10 mouse cellular contexts compared by ENCODE assay signal in genomic region chr5:73993538-73993937, GRCm38 (mm10).
A peak's percentile ranks its signal among the peaks of the same experiment; 100 is the strongest.
DNase-seq lines count a peak whose midpoint lies in the region; ATAC-seq lines count a peak whose summit lies in the region.
"Had no signal": no experiment of that assay in that cellular context is flagged by ENCODE, and none has a peak within 500 bp of the region (broad histone marks: within the 10 kb centered on the region; RNA-seq: fewer than 3 reads in every experiment).

No protein-coding gene starts in this region.

- no peaks in the 10 kb centered on the region for H3K9me3 ChIP-seq in forebrain, embryonic 16.5 days (ENCODE audit: control insufficient read depth, low read length)
- no peaks in the 10 kb centered on the region for H3K9me3 ChIP-seq in forebrain, embryonic 11.5 days (ENCODE audit: control insufficient read depth, low read length)
- H3K9me3 ChIP-seq: embryonic facial prominence, embryonic 12.5 days; stomach, embryonic 15.5 days had no signal

- DNase-seq in layer of hippocampus, adult 11-12 months (ENCODE audit: low spot score): peak; percentile 42
- DNase-seq in layer of hippocampus, postnatal 36 days: no peak
- peak; percentile 46 for DNase-seq in R1 (ENCODE audit: low read depth, low spot score)
- DNase-seq in lung, postnatal 25 days (ENCODE audit: low spot score): peak; percentile 55
- no peak for DNase-seq in forebrain, embryonic 11.5 days (ENCODE audit: low spot score)
- DNase-seq in left cerebral cortex, postnatal 36 days (ENCODE audit: low spot score in 2 of 2): no peak

- no peak overlapping the region for H3K9ac ChIP-seq in forebrain, embryonic 16.5 days (replicated peaks; ENCODE audit: low read depth, low read length)
- H3K9ac ChIP-seq in forebrain, embryonic 11.5 days (ENCODE audit: low read length): no peak overlapping the region
- H3K9ac ChIP-seq: embryonic facial prominence, embryonic 12.5 days; stomach, embryonic 15.5 days had no signal

- no peaks in the 10 kb centered on the region for H3K36me3 ChIP-seq in forebrain, embryonic 16.5 days (ENCODE audit: control insufficient read depth, insufficient read depth)
- no peaks in the 10 kb centered on the region for H3K36me3 ChIP-seq in forebrain, embryonic 11.5 days (ENCODE audit: control insufficient read depth, insufficient read depth, low read length)
- H3K36me3 ChIP-seq: stomach, embryonic 15.5 days had no signal

- H3K27me3 ChIP-seq in forebrain, embryonic 16.5 days (replicated peaks; ENCODE audit: control insufficient read depth, insufficient read depth, low read length): no peaks in the 10 kb centered on the region
- H3K27me3 ChIP-seq in forebrain, embryonic 11.5 days (ENCODE audit: control insufficient read depth, insufficient read depth, low read length): no peaks in the 10 kb centered on the region
- H3K27me3 ChIP-seq: embryonic facial prominence, embryonic 12.5 days; stomach, embryonic 15.5 days had no signal

- peak; percentile 48 for ATAC-seq in granulocyte monocyte progenitor cell, adult 5-6 weeks (replicated peaks; ENCODE audit: poor library complexity, severe bottlenecking)
- ATAC-seq in forebrain, embryonic 16.5 days: no peak
- ATAC-seq in forebrain, embryonic 11.5 days (replicated peaks; ENCODE audit: low FRiP score): no peak

- no peak overlapping the region for H3K4me2 ChIP-seq in forebrain, embryonic 16.5 days (ENCODE audit: low read length)
- no peak overlapping the region for H3K4me2 ChIP-seq in forebrain, embryonic 11.5 days (ENCODE audit: low read depth, low read length, severe bottlenecking)
- H3K4me2 ChIP-seq: embryonic facial prominence, embryonic 12.5 days; stomach, embryonic 15.5 days had no signal

- H3K4me1 ChIP-seq in forebrain, embryonic 16.5 days (replicated peaks; ENCODE audit: control insufficient read depth, insufficient read depth, low read length): no peaks in the 10 kb centered on the region
- no peaks in the 10 kb centered on the region for H3K4me1 ChIP-seq in forebrain, embryonic 11.5 days (replicated peaks; ENCODE audit: control insufficient read depth, insufficient read depth, low read length)
- H3K4me1 ChIP-seq: embryonic facial prominence, embryonic 12.5 days; stomach, embryonic 15.5 days had no signal

- 93% methylated on average over 4 of the region's 4 CpGs for WGBS in forebrain, embryonic 16.5 days
- WGBS in forebrain, embryonic 11.5 days: 91% methylated on average over 4 of the region's 4 CpGs

- no peak overlapping the region for H3K27ac ChIP-seq in forebrain, embryonic 16.5 days (ENCODE audit: low read length)
- no peak overlapping the region for H3K27ac ChIP-seq in forebrain, embryonic 11.5 days (ENCODE audit: low read depth, low read length)
- H3K27ac ChIP-seq: embryonic facial prominence, embryonic 12.5 days; stomach, embryonic 15.5 days had no signal

- intact Hi-C loops in left cerebral cortex, postnatal 36 days (cut with DNase I): no loop called here

- no peak overlapping the region for H3K4me3 ChIP-seq in forebrain, embryonic 16.5 days (replicated peaks; ENCODE audit: low read length)
- no peak overlapping the region for H3K4me3 ChIP-seq in forebrain, embryonic 11.5 days (ENCODE audit: low read depth, low read length)
- H3K4me3 ChIP-seq: embryonic facial prominence, embryonic 12.5 days; stomach, embryonic 15.5 days had no signal

Comparison
In these comparisons a context has a peak if more than half of its experiments do, and no peak if none do; other contexts are left out.
1. DNase-seq: peak in layer of hippocampus, adult 11-12 months (single experiment), R1 (single experiment) and lung, postnatal 25 days (single experiment); none in layer of hippocampus, postnatal 36 days (0 of 2), forebrain, embryonic 11.5 days (single experiment) and left cerebral cortex, postnatal 36 days (0 of 2).